13 mouse cellular contexts compared by ENCODE assay signal in the genomic region with DNA sequence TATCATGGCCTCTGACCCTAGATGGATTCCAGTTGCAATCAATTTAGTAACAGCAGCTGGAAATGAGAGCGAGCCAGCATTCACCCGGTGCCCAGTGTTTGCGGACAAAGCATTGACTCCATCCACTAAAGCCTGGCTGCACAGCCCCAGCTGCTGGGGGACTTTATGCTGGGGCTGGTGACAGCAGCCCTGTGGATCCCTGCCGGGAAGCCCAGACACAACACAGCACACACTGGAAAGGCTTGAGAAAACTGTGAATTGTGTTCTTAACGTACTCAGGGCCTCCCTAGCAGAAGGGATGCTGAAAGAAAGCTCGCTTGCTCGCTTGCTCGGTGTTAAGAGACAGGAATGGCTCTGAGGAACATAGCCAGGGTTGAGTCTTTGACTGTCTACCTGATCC. TPM values are rescaled to one million over a fixed set of nuclear protein-coding genes. Genes with fewer than 3 reads are reported as not detected.
DNase-seq lines count a peak whose midpoint lies in the region; ATAC-seq and TF ChIP-seq lines count a peak whose summit lies in the region.
"Had no signal": no experiment of that assay in that cellular context is flagged by ENCODE, and none has a peak within 500 bp of the region (broad histone marks: within the 10 kb centered on the region; RNA-seq: fewer than 3 reads in every experiment).

No protein-coding gene starts in this region.

- WGBS in embryonic facial prominence, embryonic 10.5 days, result 16% methylated on average over 8 of the region's 8 CpGs
- 10% methylated on average over 8 of the region's 8 CpGs for WGBS in hindbrain, embryonic 13.5 days
- 11% methylated on average over 8 of the region's 8 CpGs for WGBS in midbrain, embryonic 16.5 days
- WGBS in intestine, postnatal 0 days, result 25% methylated on average over 8 of the region's 8 CpGs

- no peak for TF ChIP-seq POLR2A in brain, embryonic 14.5 days (IDR thresholded peaks at IDR 0.05; ENCODE audit: borderline replicate concordance, extremely low read depth, insufficient read depth, insufficient read length, poor library complexity, severe bottlenecking)

- H3K4me2 ChIP-seq in hindbrain, embryonic 13.5 days, result peak overlapping the region; percentile 90
- peak overlapping the region; percentile 85 for H3K4me2 ChIP-seq in midbrain, embryonic 16.5 days (ENCODE audit: low read length)
- H3K4me2 ChIP-seq in intestine, postnatal 0 days (replicated peaks; ENCODE audit: low read depth), result no peak overlapping the region

- no peaks in the 10 kb centered on the region for H3K36me3 ChIP-seq in embryonic facial prominence, embryonic 10.5 days (replicated peaks)
- no peaks in the 10 kb centered on the region for H3K36me3 ChIP-seq in hindbrain, embryonic 13.5 days
- no peaks in the 10 kb centered on the region for H3K36me3 ChIP-seq in midbrain, embryonic 16.5 days (ENCODE audit: control insufficient read depth, insufficient read depth, low read length)
- H3K36me3 ChIP-seq in intestine, postnatal 0 days (ENCODE audit: control insufficient read depth, insufficient read depth), result no peaks in the 10 kb centered on the region

- H3K4me1 ChIP-seq in embryonic facial prominence, embryonic 10.5 days, result peaks cover 59% of the 10 kb centered on the region
- peaks cover 81% of the 10 kb centered on the region for H3K4me1 ChIP-seq in hindbrain, embryonic 13.5 days (replicated peaks)
- H3K4me1 ChIP-seq in midbrain, embryonic 16.5 days (ENCODE audit: control insufficient read depth, insufficient read depth, low read length), result peaks cover 58% of the 10 kb centered on the region
- H3K4me1 ChIP-seq in intestine, postnatal 0 days (replicated peaks; ENCODE audit: control insufficient read depth, insufficient read depth, low read length), result no peaks in the 10 kb centered on the region

- no peak for TF ChIP-seq CTCF in brain, embryonic 14.5 days (IDR thresholded peaks at IDR 0.05; ENCODE audit: borderline replicate concordance, extremely low read depth, insufficient read depth, insufficient read length)
- TF ChIP-seq CTCF in intestine, postnatal 0 days (IDR thresholded peaks at IDR 0.05; ENCODE audit: low read depth), result no peak

- peak; percentile 53 for DNase-seq in brain, embryonic 14.5 days (ENCODE audit: low read depth)
- DNase-seq in embryonic facial prominence, embryonic 10.5 days (ENCODE audit: low spot score), result peak; percentile 18
- DNase-seq in gastrocnemius, postnatal 25 days, result no peak
- no peak for DNase-seq in adrenal gland, postnatal 25 days
- DNase-seq in layer of hippocampus, postnatal 25 days (ENCODE audit: extremely low spot score in 1 of 2, low spot score in 1 of 2), result no peak
- DNase-seq: cerebellum, postnatal 25 days; heart, adult 18-20 months; lung, adult 2 months had no signal

- H3K9ac ChIP-seq in hindbrain, embryonic 13.5 days, result peak overlapping the region; percentile 95
- H3K9ac ChIP-seq in midbrain, embryonic 16.5 days (ENCODE audit: low read depth, low read length), result peak overlapping the region; percentile 93
- H3K9ac ChIP-seq in intestine, postnatal 0 days (ENCODE audit: low read depth, low read length), result no peak overlapping the region

- peaks cover 76% of the 10 kb centered on the region for H3K27me3 ChIP-seq in embryonic facial prominence, embryonic 10.5 days (replicated peaks; ENCODE audit: low read depth, poor library complexity, severe bottlenecking)
- peaks cover 18% of the 10 kb centered on the region for H3K27me3 ChIP-seq in hindbrain, embryonic 13.5 days
- H3K27me3 ChIP-seq in midbrain, embryonic 16.5 days (ENCODE audit: control insufficient read depth, insufficient read depth, low read depth, low read length), result no peaks in the 10 kb centered on the region
- H3K27me3 ChIP-seq in intestine, postnatal 0 days (replicated peaks; ENCODE audit: control insufficient read depth, insufficient read depth, low read length), result peaks cover 49% of the 10 kb centered on the region

- no peak for ATAC-seq in hindbrain, embryonic 13.5 days (ENCODE audit: low FRiP score)
- no peak for ATAC-seq in midbrain, embryonic 16.5 days
- ATAC-seq in intestine, postnatal 0 days, result no peak

- H3K27ac ChIP-seq in embryonic facial prominence, embryonic 10.5 days (replicated peaks), result no peak overlapping the region
- peak overlapping the region; percentile 93 for H3K27ac ChIP-seq in hindbrain, embryonic 13.5 days
- peak overlapping the region; percentile 69 for H3K27ac ChIP-seq in midbrain, embryonic 16.5 days (ENCODE audit: low read length)
- no peak overlapping the region for H3K27ac ChIP-seq in intestine, postnatal 0 days (ENCODE audit: low read depth, low read length)
- H3K27ac ChIP-seq: kidney, postnatal 0 days; stomach, postnatal 0 days had no signal

- no peaks in the 10 kb centered on the region for H3K9me3 ChIP-seq in embryonic facial prominence, embryonic 10.5 days
- H3K9me3 ChIP-seq in hindbrain, embryonic 13.5 days, result no peaks in the 10 kb centered on the region
- no peaks in the 10 kb centered on the region for H3K9me3 ChIP-seq in midbrain, embryonic 16.5 days (replicated peaks; ENCODE audit: control insufficient read depth, low read length, poor library complexity, severe bottlenecking)
- H3K9me3 ChIP-seq in intestine, postnatal 0 days (ENCODE audit: control insufficient read depth), result no peaks in the 10 kb centered on the region

- H3K4me3 ChIP-seq in embryonic facial prominence, embryonic 10.5 days, result 0 out of 2 replicates have a peak overlapping the region, but pooled peaks have one; percentile 22
- H3K4me3 ChIP-seq in hindbrain, embryonic 13.5 days, result peak overlapping the region; percentile 85
- H3K4me3 ChIP-seq in midbrain, embryonic 16.5 days (ENCODE audit: low read depth, low read length), result peak overlapping the region; percentile 83
- H3K4me3 ChIP-seq in intestine, postnatal 0 days (ENCODE audit: low read depth, low read length), result no peak overlapping the region

RNA-seq across cellular contexts. Expression of gene Ajap1, which starts 3.5 kb away (rescaled TPM):
- polyA plus RNA-seq in brain, embryonic 14.5 days (2012; rRNA removed), result 9.1 and 19.9 TPM in 2 replicates
- 1.3 and 1.7 TPM in 2 replicates for polyA plus RNA-seq in embryonic facial prominence, embryonic 10.5 days (2016; fragmentation: Nextera tagmentation; extraction: Ambion mirVana)
- polyA plus RNA-seq in hindbrain, embryonic 13.5 days (2015; fragmentation: Nextera tagmentation; extraction: Ambion mirVana), result 19.5 TPM in 2 replicates
- polyA plus RNA-seq in midbrain, embryonic 16.5 days (2015; fragmentation: Nextera tagmentation; extraction: Ambion mirVana), result 10.0 and 15.0 TPM in 2 replicates
- under 1 TPM; 0.23 to 0.29 TPM for total RNA-seq in gastrocnemius, postnatal 25 days (2021)
- 5.4 and 13.4 TPM in 2 replicates for total RNA-seq in adrenal gland, postnatal 25 days (2021)
- 10 to 100 TPM; 41.9 to 46.1 TPM for total RNA-seq in layer of hippocampus, postnatal 25 days (2021)
- polyA plus RNA-seq in intestine, postnatal 0 days (2015; fragmentation: Nextera tagmentation; extraction: Ambion mirVana), result 0.29 and 0.86 TPM in 2 replicates

Comparison
In these comparisons a context has a peak if more than half of its experiments do, and no peak if none do; other contexts are left out.
1. DNase-seq: peak in brain, embryonic 14.5 days (single experiment) and embryonic facial prominence, embryonic 10.5 days (single experiment); none in gastrocnemius, postnatal 25 days (single experiment), adrenal gland, postnatal 25 days (single experiment) and layer of hippocampus, postnatal 25 days (0 of 2).
2. H3K27ac ChIP-seq: peak in hindbrain, embryonic 13.5 days (single experiment) and midbrain, embryonic 16.5 days (single experiment); none in embryonic facial prominence, embryonic 10.5 days (single experiment) and intestine, postnatal 0 days (single experiment).